31 mouse cellular contexts compared by ENCODE assay signal in genomic region chr4:129924143-129924542, GRCm38 (mm10). TPM values are rescaled to one million over a fixed set of nuclear protein-coding genes. Genes with fewer than 3 reads are reported as not detected.
DNase-seq lines count a peak whose midpoint lies in the region; ATAC-seq and TF ChIP-seq lines count a peak whose summit lies in the region.
"Had no signal": no experiment of that assay in that cellular context is flagged by ENCODE, and none has a peak within 500 bp of the region (broad histone marks: within the 10 kb centered on the region; RNA-seq: fewer than 3 reads in every experiment).

No protein-coding gene starts in this region.

- 83% methylated on average over 8 of the region's 8 CpGs for WGBS in heart, embryonic 10.5 days
- WGBS in liver, postnatal 0 days (ENCODE audit: insufficient replicate concordance), result 67% methylated on average over 8 of the region's 8 CpGs

- no peak for TF ChIP-seq EP300 in liver, postnatal 0 days (IDR thresholded peaks at IDR 0.05; ENCODE audit: low read depth)

- no peak overlapping the region for H3K4me2 ChIP-seq in liver, postnatal 0 days (ENCODE audit: low read depth, low read length)
- H3K4me2 ChIP-seq: embryonic facial prominence, embryonic 12.5 days; intestine, embryonic 15.5 days; limb, embryonic 12.5 days; lung, embryonic 14.5 days had no signal

- peaks cover 56% of the 10 kb centered on the region for H3K4me1 ChIP-seq in heart, embryonic 10.5 days
- peaks cover 30% of the 10 kb centered on the region for H3K4me1 ChIP-seq in liver, postnatal 0 days (ENCODE audit: insufficient read depth)
- H3K4me1 ChIP-seq: limb, embryonic 12.5 days had no signal

- intact Hi-C loops in heart, postnatal 10 days (cut with DNase I), result no loop called here
- intact Hi-C loops in heart, postnatal 36 days (cut with DNase I), result no loop called here

- no peaks in the 10 kb centered on the region for H3K27me3 ChIP-seq in heart, embryonic 10.5 days (ENCODE audit: insufficient read depth, poor library complexity, severe bottlenecking)
- no peaks in the 10 kb centered on the region for H3K27me3 ChIP-seq in liver, postnatal 0 days (ENCODE audit: insufficient read depth, low read length)
- H3K27me3 ChIP-seq: embryonic facial prominence, embryonic 12.5 days; intestine, embryonic 15.5 days had no signal

- no peak for TF ChIP-seq CTCF in liver, postnatal 0 days (IDR thresholded peaks at IDR 0.05; ENCODE audit: low read depth)

- no peaks in the 10 kb centered on the region for H3K36me3 ChIP-seq in heart, embryonic 10.5 days
- no peaks in the 10 kb centered on the region for H3K36me3 ChIP-seq in liver, postnatal 0 days (replicated peaks; ENCODE audit: insufficient read depth, low read length)
- H3K36me3 ChIP-seq: embryonic facial prominence, embryonic 12.5 days; hindbrain, embryonic 10.5 days; intestine, embryonic 15.5 days; limb, embryonic 12.5 days had no signal

- no peak for DNase-seq in heart, embryonic 10.5 days (ENCODE audit: low spot score)
- no peak for DNase-seq in heart, adult 9 months (ENCODE audit: low spot score in 2 of 2)
- DNase-seq in heart, postnatal 10 days, result peak; percentile 44 to 47
- no peak for DNase-seq in heart, postnatal 36 days
- DNase-seq in adrenal gland, postnatal 14 days, result peak; percentile 68
- no peak for DNase-seq in liver, postnatal 0 days
- DNase-seq in spleen, postnatal 10 days (ENCODE audit: low spot score in 2 of 2), result no peak
- DNase-seq: cerebellum, adult 11 months; cerebellum, adult 9-10 months; embryo, embryonic 11 days; gastrocnemius, postnatal 14 days; kidney, adult 2 months; lung, postnatal 14 days; midbrain, embryonic 14.5 days; thymus, adult 18-20 months; thymus, postnatal 25 days had no signal

- ATAC-seq in liver, postnatal 0 days, result no peak
- ATAC-seq: activated CD4-positive, CD25-positive, alpha-beta regulatory T cell, adult 4 months; forebrain, embryonic 14.5 days; hindbrain, embryonic 16.5 days; intestine, embryonic 15.5 days had no signal

- H3K4me3 ChIP-seq in heart, embryonic 10.5 days, result no peak overlapping the region
- H3K4me3 ChIP-seq in liver, postnatal 0 days (ENCODE audit: low read depth, low read length), result no peak overlapping the region
- H3K4me3 ChIP-seq: embryonic facial prominence, embryonic 12.5 days; hindbrain, embryonic 10.5 days; intestine, embryonic 15.5 days; layer of hippocampus, adult 2 months; left cerebral cortex, adult 2 months; limb, embryonic 12.5 days had no signal

- no peaks in the 10 kb centered on the region for H3K9me3 ChIP-seq in heart, embryonic 10.5 days
- no peaks in the 10 kb centered on the region for H3K9me3 ChIP-seq in liver, postnatal 0 days (ENCODE audit: low read length)
- H3K9me3 ChIP-seq: embryonic facial prominence, embryonic 12.5 days; hindbrain, embryonic 10.5 days; intestine, embryonic 15.5 days; limb, embryonic 12.5 days had no signal

- H3K9ac ChIP-seq in liver, postnatal 0 days (replicated peaks), result no peak overlapping the region
- H3K9ac ChIP-seq: embryonic facial prominence, embryonic 12.5 days; intestine, embryonic 15.5 days; limb, embryonic 12.5 days; liver, embryonic 14.5 days; lung, embryonic 14.5 days had no signal

- peak overlapping the region; percentile 82; the same call in 1 of the 2 replicates for H3K27ac ChIP-seq in heart, embryonic 10.5 days
- 0 out of 2 replicates have a peak overlapping the region, but pooled peaks have one; percentile 19 for H3K27ac ChIP-seq in liver, postnatal 0 days (ENCODE audit: low read depth)
- H3K27ac ChIP-seq: embryonic facial prominence, embryonic 12.5 days; hindbrain, embryonic 10.5 days; intestine, embryonic 15.5 days; layer of hippocampus, adult 2 months; left cerebral cortex, adult 2 months; limb, embryonic 12.5 days; liver, embryonic 14.5 days; stomach, postnatal 0 days had no signal

RNA-seq across cellular contexts. Expression of gene Spocd1, which starts 4.9 kb away (rescaled TPM):
- 0.46 and 0.59 TPM in 2 replicates for polyA plus RNA-seq in heart, embryonic 10.5 days (2016; fragmentation: Nextera tagmentation; extraction: Ambion mirVana)
- under 1 TPM in 1 of 2 experiments, not detected in 1; 0.07 TPM for total RNA-seq in heart, postnatal 10 days (2021)
- not detected for total RNA-seq in heart, postnatal 36 days (2021)
- total RNA-seq in adrenal gland, postnatal 14 days (2021), result 0.19 and 0.30 TPM in 2 replicates
- polyA plus RNA-seq in liver, postnatal 0 days (2015; fragmentation: Nextera tagmentation; extraction: Ambion mirVana), result not detected in 2 replicates
- total RNA-seq: gastrocnemius, postnatal 14 days; granulocyte monocyte progenitor cell, adult 5-6 weeks; monocyte, adult 5-6 weeks had no signal
- polyA plus RNA-seq: activated CD4-positive, CD25-positive, alpha-beta regulatory T cell, adult 4 months; forebrain, embryonic 14.5 days; hindbrain, embryonic 16.5 days; intestine, embryonic 15.5 days; kidney, adult 2 months; limb, embryonic 12.5 days; lung, embryonic 14.5 days; midbrain, embryonic 14.5 days; neural tube, embryonic 14.5 days; stomach, postnatal 0 days had no signal

Comparison
In these comparisons a context has a peak if more than half of its experiments do, and no peak if none do; other contexts are left out.
1. DNase-seq: peak in heart, postnatal 10 days (2 of 2) and adrenal gland, postnatal 14 days (single experiment); none in heart, embryonic 10.5 days (single experiment), heart, adult 9 months (0 of 2), heart, postnatal 36 days (0 of 2), liver, postnatal 0 days (single experiment) and spleen, postnatal 10 days (0 of 2).